12 mouse cellular contexts compared by ENCODE assay signal in the genomic region with DNA sequence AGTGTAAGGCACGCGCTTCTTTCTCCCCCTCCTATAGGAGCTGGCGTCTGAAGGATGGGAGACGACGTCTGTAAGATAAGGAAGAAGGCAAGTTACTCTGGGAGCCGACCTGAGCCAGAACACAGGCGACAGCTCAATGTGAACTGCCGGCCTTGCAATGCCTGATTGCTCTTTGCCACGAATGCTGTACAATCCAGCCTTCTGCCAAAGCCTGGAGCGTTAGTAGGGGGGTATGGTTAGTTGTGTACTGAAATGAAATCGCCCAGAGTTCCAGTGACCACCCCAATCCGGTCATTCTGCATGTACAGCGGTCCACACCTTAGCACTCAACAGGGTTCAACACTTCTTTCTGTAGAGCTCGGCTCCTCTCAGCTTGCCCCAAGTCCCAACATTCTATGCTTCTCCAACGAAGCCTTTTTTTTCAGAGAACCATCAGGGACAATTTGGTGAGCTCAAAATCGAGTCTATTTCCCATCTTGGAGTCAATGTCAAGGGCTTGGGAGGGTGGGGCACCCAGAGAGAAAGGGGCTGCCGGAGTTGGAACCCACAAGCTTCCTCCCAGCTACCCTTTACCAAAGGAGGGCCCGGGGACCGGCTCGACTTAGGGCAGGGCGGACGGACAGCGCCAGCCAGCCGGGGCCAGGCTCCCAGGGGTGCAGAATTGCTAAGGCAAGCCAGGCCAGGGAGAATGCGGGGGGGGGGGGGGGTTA. TPM values are rescaled to one million over a fixed set of nuclear protein-coding genes. Genes with fewer than 3 reads are reported as not detected.
A peak's percentile ranks its signal among the peaks of the same experiment; 100 is the strongest.
DNase-seq lines count a peak whose midpoint lies in the region; TF ChIP-seq lines count a peak whose summit lies in the region.
"Had no signal": no experiment of that assay in that cellular context is flagged by ENCODE, and none has a peak within 500 bp of the region (broad histone marks: within the 10 kb centered on the region; RNA-seq: fewer than 3 reads in every experiment).

No protein-coding gene starts in this region.

- peak overlapping the region; percentile 18 for H3K4me3 ChIP-seq in embryonic fibroblast, embryonic 13.5 days (ENCODE audit: insufficient read depth, low read length)

- no peaks in the 10 kb centered on the region; the same call in 1 of the 2 replicates for H3K4me1 ChIP-seq in embryonic fibroblast, embryonic 13.5 days (ENCODE audit: control insufficient read depth, insufficient read depth, low read length)

- TF ChIP-seq POLR2A in embryonic fibroblast, embryonic 13.5 days (IDR thresholded peaks at IDR 0.05; ENCODE audit: low read depth, low read length), result no peak

- no peak for TF ChIP-seq CTCF in embryonic fibroblast, embryonic 13.5 days (IDR thresholded peaks at IDR 0.05; ENCODE audit: borderline replicate concordance, insufficient read depth, low read length)

- peak; percentile 82 for DNase-seq in heart, adult 11 months
- no peak for DNase-seq in heart, postnatal 4 days
- peak; percentile 19 for DNase-seq in kidney, postnatal 10 days
- no peak for DNase-seq in kidney, adult 11 months
- DNase-seq in neural tube, embryonic 10.5 days (ENCODE audit: extremely low spot score, low spot score), result peak; percentile 76
- DNase-seq in spleen, postnatal 36 days (ENCODE audit: low spot score in 2 of 2), result no peak
- no peak for DNase-seq in frontal cortex, adult 2 months (ENCODE audit: extremely low spot score in 1 of 2, low spot score in 1 of 2)
- DNase-seq: retina, postnatal 1 day had no signal

- H3K27ac ChIP-seq in embryonic fibroblast, embryonic 13.5 days (ENCODE audit: insufficient read depth, low read length), result no peak overlapping the region

RNA-seq across cellular contexts. Expression of gene Hoxa13, which starts 1.4 kb away (rescaled TPM):
- not detected for total RNA-seq in heart, postnatal 4 days (2021)
- 3.3 and 5.0 TPM in 2 replicates for polyA plus RNA-seq in embryonic fibroblast, embryonic 13.5 days (2011; ENCODE audit: insufficient read length, low read depth, missing spikeins)
- polyA plus RNA-seq in frontal cortex, adult 2 months (2012; rRNA removed), result not detected in 2 replicates
- total RNA-seq: left cerebral cortex, postnatal 10 days had no signal
- polyA plus RNA-seq: lung, postnatal 0 days; midbrain, embryonic 16.5 days had no signal

RNA-seq across cellular contexts. Expression of gene Hoxa11, which starts 13.6 kb away (rescaled TPM):
- total RNA-seq in heart, postnatal 4 days (2021), result not detected
- 5.1 and 9.2 TPM in 2 replicates for polyA plus RNA-seq in embryonic fibroblast, embryonic 13.5 days (2011; ENCODE audit: insufficient read length, low read depth, missing spikeins)
- polyA plus RNA-seq in frontal cortex, adult 2 months (2012; rRNA removed), result 0.04 and 0.21 TPM in 2 replicates
- total RNA-seq: left cerebral cortex, postnatal 10 days had no signal
- polyA plus RNA-seq: lung, postnatal 0 days; midbrain, embryonic 16.5 days had no signal

RNA-seq across cellular contexts. Expression of gene Hoxa10, which starts 18.6 kb away (rescaled TPM):
- not detected for total RNA-seq in heart, postnatal 4 days (2021)
- 12.1 and 18.2 TPM in 2 replicates for polyA plus RNA-seq in embryonic fibroblast, embryonic 13.5 days (2011; ENCODE audit: insufficient read length, low read depth, missing spikeins)
- polyA plus RNA-seq in frontal cortex, adult 2 months (2012; rRNA removed), result 0.27 TPM in 1 of 2 replicates, not detected in the other
- total RNA-seq: left cerebral cortex, postnatal 10 days had no signal
- polyA plus RNA-seq: lung, postnatal 0 days; midbrain, embryonic 16.5 days had no signal

RNA-seq across cellular contexts. Expression of gene Hoxa9, which starts 28.3 kb away (rescaled TPM):
- not detected for total RNA-seq in heart, postnatal 4 days (2021)
- polyA plus RNA-seq in embryonic fibroblast, embryonic 13.5 days (2011; ENCODE audit: insufficient read length, low read depth, missing spikeins), result 9.9 and 13.6 TPM in 2 replicates
- not detected in 2 replicates for polyA plus RNA-seq in frontal cortex, adult 2 months (2012; rRNA removed)
- total RNA-seq: left cerebral cortex, postnatal 10 days had no signal
- polyA plus RNA-seq: midbrain, embryonic 16.5 days had no signal

RNA-seq across cellular contexts. Expression of gene Hoxa7, which starts 37.6 kb away (rescaled TPM):
- total RNA-seq in heart, postnatal 4 days (2021), result under 1 TPM in 1 of 2 experiments, not detected in 1; 0.20 TPM
- 15.8 and 21.6 TPM in 2 replicates for polyA plus RNA-seq in embryonic fibroblast, embryonic 13.5 days (2011; ENCODE audit: insufficient read length, low read depth, missing spikeins)
- 0.17 TPM in 1 of 2 replicates, not detected in the other for polyA plus RNA-seq in frontal cortex, adult 2 months (2012; rRNA removed)
- total RNA-seq: left cerebral cortex, postnatal 10 days had no signal
- polyA plus RNA-seq: midbrain, embryonic 16.5 days had no signal

Comparison
In these comparisons a context has a peak if more than half of its experiments do, and no peak if none do; other contexts are left out.
1. DNase-seq: peak in heart, adult 11 months (single experiment), kidney, postnatal 10 days (single experiment) and neural tube, embryonic 10.5 days (single experiment); none in heart, postnatal 4 days (single experiment), kidney, adult 11 months (single experiment), spleen, postnatal 36 days (0 of 2) and frontal cortex, adult 2 months (0 of 2).
2. RNA of gene Hoxa10, which starts 18.6 kb away (polyA plus RNA-seq): 12.1 to 18.2 TPM in embryonic fibroblast, embryonic 13.5 days; 0.27 TPM in frontal cortex, adult 2 months; every median in the first group is over 10 times any median in the second.